Comparison of ENCODE assay signal across 8 mouse cellular contexts in the genomic region with DNA sequence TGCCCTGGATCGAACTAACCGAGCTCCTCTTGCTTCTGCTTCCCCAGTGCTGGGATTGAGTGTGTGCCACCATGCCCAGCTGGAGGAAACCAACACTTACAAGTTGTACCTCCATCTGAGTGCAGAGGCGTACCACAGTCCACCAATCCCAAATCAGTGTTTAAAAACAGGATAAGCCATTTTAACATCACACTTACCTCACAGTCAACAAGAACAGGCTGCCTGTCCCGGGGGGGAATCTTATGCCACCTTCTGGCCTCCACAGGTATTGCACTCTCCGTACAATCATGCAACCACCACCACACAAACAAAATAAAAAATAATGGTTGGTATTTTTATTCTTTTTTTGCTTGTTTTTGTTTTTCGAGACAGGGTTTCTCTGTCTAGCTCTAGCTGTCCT. TPM values are rescaled to one million over a fixed set of nuclear protein-coding genes. Genes with fewer than 3 reads are reported as not detected.
DNase-seq lines count a peak whose midpoint lies in the region; ATAC-seq and TF ChIP-seq lines count a peak whose summit lies in the region.

No protein-coding gene starts in this region.

- peak; percentile 46 for ATAC-seq in activated CD4-positive, CD25-positive, alpha-beta regulatory T cell, adult 4 months
- peak; percentile 52; the same call in 1 of the 2 replicates for ATAC-seq in forebrain, postnatal 0 days

- peak; percentile 71 for TF ChIP-seq CTCF in forebrain, postnatal 0 days (IDR thresholded peaks at IDR 0.05; ENCODE audit: low read depth)

- intact Hi-C loops in left cerebral cortex, postnatal 14 days (cut with DNase I) = loop anchor here (5.0 kb wide), 1 partner anchor 79 kb away; no protein-coding TSS in a partner anchor

- no peak overlapping the region for H3K9ac ChIP-seq in forebrain, postnatal 0 days

- no peaks in the 10 kb centered on the region for H3K27me3 ChIP-seq in forebrain, postnatal 0 days (ENCODE audit: insufficient read depth, low read length)

- H3K4me1 ChIP-seq in forebrain, postnatal 0 days (ENCODE audit: insufficient read depth) = no peaks in the 10 kb centered on the region

- no peaks in the 10 kb centered on the region for H3K9me3 ChIP-seq in forebrain, postnatal 0 days (ENCODE audit: low read length)

- H3K4me2 ChIP-seq in forebrain, postnatal 0 days (ENCODE audit: low read depth) = no peak overlapping the region

- peak; percentile 38 to 69 for DNase-seq in adrenal gland, adult (ENCODE audit: inconsistent age in 2 of 2, low spot score in 1 of 2)
- DNase-seq in adrenal gland, adult 8-10 months = no peak
- peak; percentile 43 to 67 for DNase-seq in left cerebral cortex, postnatal 14 days (ENCODE audit: low spot score in 2 of 2)
- no peak for DNase-seq in left cerebral cortex, adult 8-10 months (ENCODE audit: low spot score in 2 of 2)
- DNase-seq in forebrain, postnatal 0 days = peak; percentile 47
- DNase-seq in lung, postnatal 25 days (ENCODE audit: low spot score) = peak; percentile 37
- no peak for DNase-seq in MN1 (ENCODE audit: low spot score)

- no peak overlapping the region for H3K27ac ChIP-seq in forebrain, postnatal 0 days (ENCODE audit: low read depth, low read length)

- peaks cover 34% of the 10 kb centered on the region for H3K36me3 ChIP-seq in forebrain, postnatal 0 days (ENCODE audit: insufficient read depth)

- WGBS in forebrain, postnatal 0 days = 82% methylated on average over 6 of the region's 6 CpGs

- no peak overlapping the region for H3K4me3 ChIP-seq in forebrain, postnatal 0 days (ENCODE audit: low read depth, low read length)

RNA-seq across cellular contexts. Expression of gene Strn3, which starts 50.0 kb away (rescaled TPM):
- 10 to 100 TPM; 78.4 to 95.1 (median 87.9) TPM for total RNA-seq in adrenal gland, adult 8-10 months (2022)
- total RNA-seq in left cerebral cortex, postnatal 14 days (2021) = 10 to 100 TPM; 75.9 to 77.6 TPM
- total RNA-seq in left cerebral cortex, adult 8-10 months (2022) = 10 to 100 TPM; 83.8 to 90.6 (median 86.9) TPM
- 10 to 100 TPM; 15.6 to 23.2 TPM for polyA plus RNA-seq in activated CD4-positive, CD25-positive, alpha-beta regulatory T cell, adult 4 months (2017; shearing (Covaris generic))
- 85.3 and 92.8 TPM in 2 replicates for total RNA-seq in forebrain, postnatal 0 days (2014; rRNA removed)
- polyA plus RNA-seq in forebrain, postnatal 0 days (2015; fragmentation: Nextera tagmentation; extraction: Ambion mirVana) = 25.6 and 30.8 TPM in 2 replicates

RNA-seq across cellular contexts. Expression of gene Ap4s1, which starts 50.9 kb away (rescaled TPM):
- 10 to 100 TPM; 23.6 to 25.1 (median 24.0) TPM for total RNA-seq in adrenal gland, adult 8-10 months (2022)
- 10 to 100 TPM; 43.8 to 45.8 TPM for total RNA-seq in left cerebral cortex, postnatal 14 days (2021)
- 10 to 100 TPM; 58.0 to 65.7 (median 61.2) TPM for total RNA-seq in left cerebral cortex, adult 8-10 months (2022)
- polyA plus RNA-seq in activated CD4-positive, CD25-positive, alpha-beta regulatory T cell, adult 4 months (2017; shearing (Covaris generic)) = 10 to 100 TPM; 15.8 to 16.7 TPM
- 41.6 and 57.0 TPM in 2 replicates for total RNA-seq in forebrain, postnatal 0 days (2014; rRNA removed)
- 60.2 and 65.6 TPM in 2 replicates for polyA plus RNA-seq in forebrain, postnatal 0 days (2015; fragmentation: Nextera tagmentation; extraction: Ambion mirVana)

Comparison
In these comparisons a context has a peak if more than half of its experiments do, and no peak if none do; other contexts are left out.
1. DNase-seq: peak in adrenal gland, adult (2 of 2), left cerebral cortex, postnatal 14 days (2 of 2), forebrain, postnatal 0 days (single experiment) and lung, postnatal 25 days (single experiment); none in adrenal gland, adult 8-10 months (single experiment), left cerebral cortex, adult 8-10 months (0 of 2) and MN1 (single experiment).